Mouse (Mus musculus) liver, embryonic 18 days (tissue): ENCODE results near the gene Pole4. TPM values are rescaled to one million over a fixed set of nuclear protein-coding genes. Genes with fewer than 3 reads are reported as not detected.

Experiments
- polyA plus RNA-seq: library from polyadenylated mRNA; depleted of rRNA; stranded (reverse); fragments of >200 nt; gene quantifications from 2 replicates; pipeline ENCODE4 v1.2.3, GENCODE M21; 2012; rRNA removed

Gene Pole4
- polyA plus RNA-seq = 18.1 and 18.6 TPM in 2 replicates

DNA sequence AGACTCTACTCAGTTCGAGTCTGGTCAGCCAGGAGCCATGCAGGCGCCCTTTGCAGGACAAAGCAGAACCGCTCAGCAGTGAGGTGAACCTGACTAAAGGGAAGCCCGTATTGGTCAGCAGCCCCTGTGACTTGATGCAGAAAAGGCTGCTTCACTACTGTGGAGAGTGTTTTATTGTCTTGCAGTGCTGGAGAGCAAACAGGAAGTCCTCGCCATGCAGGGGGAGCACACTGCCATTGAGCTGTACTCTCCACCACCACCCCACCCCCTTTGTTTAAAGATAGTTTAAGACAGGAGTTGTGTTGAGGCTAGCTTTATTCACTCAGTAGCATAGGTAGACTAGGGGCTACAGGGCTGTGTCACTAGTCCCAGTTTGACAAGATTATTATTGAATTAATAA, at the start of gene Pole4:
Pole4 (minus strand) TSS at position 145 of the 400 bp plus-strand sequence.

Other genes starting within 250 kb of the Pole4 start
- 3.8 and 5.6 TPM in 2 replicates for gene Hk2, start 69.1 kb upstream of the Pole4 start, polyA plus RNA-seq
- 0.09 and 0.10 TPM in 2 replicates for gene Sema4f, start 234.4 kb upstream of the Pole4 start, polyA plus RNA-seq
- gene M1ap, start 241.5 kb upstream of the Pole4 start, polyA plus RNA-seq = 2.1 and 2.9 TPM in 2 replicates